Mouse (Mus musculus): ENCODE measurements at regions not wholly inside any gene's neighbourhood (a gene's known extent, or its start where the extent isn't known, plus 50 kb on each side); places are given as distances from the start of the nearest gene placed in this dataset.
"Not testable (repeated sequence)": the region's sequence is repeated elsewhere in the genome, so short reads cannot be mapped to it uniquely, and the experiment has no call there.

DNA sequence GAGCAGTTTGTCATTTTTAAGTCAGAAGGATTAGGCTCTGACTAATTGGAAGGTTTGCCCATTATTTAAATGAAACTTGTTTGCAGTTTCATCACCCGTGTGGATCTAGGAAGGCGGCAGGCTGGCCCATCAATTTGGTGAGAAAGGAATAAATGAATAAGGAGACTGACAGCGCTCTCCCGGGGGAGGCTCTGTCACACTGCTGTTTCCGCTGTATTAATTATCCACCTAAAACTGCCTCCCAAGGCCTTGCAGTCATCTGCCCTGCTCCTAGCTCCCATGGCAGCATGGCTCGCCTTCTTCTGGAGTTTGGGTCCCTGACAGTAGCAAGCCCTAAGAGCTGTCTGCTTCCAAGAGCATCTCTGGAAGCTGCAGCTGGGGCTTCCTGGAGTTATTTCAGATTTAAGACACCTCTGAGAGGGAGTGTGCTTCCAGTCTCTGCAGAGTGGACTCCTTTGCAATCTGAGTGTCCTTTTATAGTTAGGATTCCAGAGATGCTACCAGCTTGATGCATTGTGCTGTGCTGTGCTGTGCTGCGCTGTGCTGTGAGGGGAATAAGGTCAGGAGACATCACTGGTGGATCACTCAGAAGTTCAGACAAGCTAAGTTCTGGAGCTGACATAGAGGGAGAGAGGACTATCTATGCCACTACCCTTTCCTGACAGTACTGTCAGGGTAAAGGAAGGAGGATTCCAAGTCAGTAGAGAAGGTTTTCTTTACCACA lies 452.9 kb upstream of the Arid1b start:
- no peak for DNase-seq (ENCODE audit: low spot score in 2 of 2)

DNA sequence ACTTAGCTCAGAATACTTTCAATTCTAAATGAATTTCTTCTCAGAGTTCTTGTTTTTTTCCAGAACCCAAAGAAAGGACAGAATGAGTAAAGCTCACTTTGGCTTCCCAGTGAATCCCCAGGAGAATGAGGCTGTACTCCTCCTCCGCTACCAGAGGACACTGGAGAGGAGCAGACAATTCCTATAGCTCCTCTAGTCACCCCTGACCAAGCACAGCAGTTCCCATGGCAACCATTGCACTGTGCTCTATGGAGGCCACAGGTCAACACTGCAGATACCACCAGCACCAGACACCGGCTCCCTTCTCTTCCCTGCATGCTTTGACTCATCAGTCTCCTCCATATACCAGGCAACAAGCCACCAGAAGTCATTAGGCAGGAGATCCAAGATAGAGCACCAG lies 447.6 kb upstream of the Arid1b start:
- DNase-seq (ENCODE audit: low spot score in 2 of 2): no peak

DNA sequence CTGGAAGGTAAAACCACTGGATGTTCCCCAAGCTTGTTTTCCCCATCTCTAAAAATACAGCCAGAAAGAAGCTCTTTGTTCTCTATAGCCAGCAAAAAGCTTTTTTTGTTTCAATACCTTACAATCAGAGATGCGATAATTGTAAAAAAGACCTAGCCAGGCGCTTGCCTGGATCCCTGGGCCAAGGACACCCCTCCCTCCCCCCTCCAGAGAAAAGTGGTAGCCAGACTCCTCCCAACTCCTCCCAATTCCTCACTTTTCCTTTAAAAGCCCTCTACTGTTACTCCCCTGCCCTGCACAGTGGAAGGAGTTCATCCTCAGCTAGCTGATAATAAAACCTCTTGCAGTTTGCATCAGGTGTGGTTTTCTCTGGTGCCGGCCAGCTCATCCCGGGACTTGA lies 441.1 kb upstream of the Arid1b start:
- not testable (repeated sequence) for DNase-seq (ENCODE audit: low spot score in 2 of 2)

DNA sequence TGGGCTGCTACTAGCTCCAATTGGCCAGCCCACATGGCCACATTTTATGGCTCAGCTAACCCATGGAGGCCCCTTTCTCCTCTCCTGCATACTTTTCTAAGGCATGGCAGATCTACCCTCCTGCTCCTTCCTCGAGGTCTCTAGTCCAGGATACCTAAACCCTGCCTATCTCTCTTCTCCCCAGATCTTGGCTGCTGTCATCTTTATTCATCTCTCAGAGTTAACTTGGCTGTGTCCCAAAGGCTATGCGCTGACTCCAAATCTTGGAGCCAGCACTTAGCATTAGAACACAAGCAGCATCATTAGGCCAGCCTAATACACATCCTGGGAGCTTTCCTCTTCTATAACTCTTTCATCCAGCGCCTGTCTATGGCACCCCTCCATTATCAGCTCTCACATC lies 430.5 kb upstream of the Arid1b start:
- DNase-seq (ENCODE audit: low spot score in 2 of 2): no peak

DNA sequence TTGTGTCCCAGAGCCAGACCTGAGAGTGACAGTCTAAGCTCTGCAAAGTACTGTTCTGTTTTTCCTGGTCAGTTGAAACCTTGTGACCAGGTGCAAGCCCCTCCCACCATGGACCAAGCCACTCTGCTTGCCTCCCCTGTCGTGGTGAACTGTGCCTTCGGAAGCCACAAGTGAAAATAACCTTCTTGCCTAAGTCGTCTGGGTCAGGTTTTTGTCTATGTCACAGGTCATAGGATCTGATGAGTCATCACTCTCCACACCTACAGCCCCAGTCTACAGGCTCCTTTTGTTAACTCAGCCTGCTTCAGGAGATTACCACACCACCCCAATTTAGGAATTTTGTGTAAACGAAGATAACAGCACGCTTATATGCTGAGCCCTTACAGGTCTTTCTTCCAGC lies 417.2 kb upstream of the Arid1b start:
- DNase-seq (ENCODE audit: low spot score in 2 of 2): no peak

DNA sequence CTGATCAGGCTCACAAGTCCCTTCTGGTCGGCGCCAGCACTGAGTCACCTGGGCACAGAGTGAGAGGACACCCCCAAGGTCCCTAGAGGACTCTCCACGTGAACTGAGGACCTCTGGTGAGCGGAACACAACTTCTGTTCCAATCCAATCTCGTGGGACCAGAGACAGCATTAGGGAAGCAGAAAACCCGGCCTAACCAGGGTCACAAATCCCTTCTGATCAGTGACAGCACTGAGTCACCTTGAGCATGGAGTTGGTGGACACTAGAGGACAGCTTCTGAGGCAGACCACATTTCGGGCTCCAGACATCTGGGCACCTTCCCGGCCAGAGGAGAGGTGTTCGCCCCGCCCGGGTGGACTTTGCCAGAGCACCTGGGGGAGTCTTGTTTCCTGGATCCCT lies 412.3 kb upstream of the Arid1b start:
- no peak for DNase-seq (ENCODE audit: low spot score in 2 of 2)

DNA sequence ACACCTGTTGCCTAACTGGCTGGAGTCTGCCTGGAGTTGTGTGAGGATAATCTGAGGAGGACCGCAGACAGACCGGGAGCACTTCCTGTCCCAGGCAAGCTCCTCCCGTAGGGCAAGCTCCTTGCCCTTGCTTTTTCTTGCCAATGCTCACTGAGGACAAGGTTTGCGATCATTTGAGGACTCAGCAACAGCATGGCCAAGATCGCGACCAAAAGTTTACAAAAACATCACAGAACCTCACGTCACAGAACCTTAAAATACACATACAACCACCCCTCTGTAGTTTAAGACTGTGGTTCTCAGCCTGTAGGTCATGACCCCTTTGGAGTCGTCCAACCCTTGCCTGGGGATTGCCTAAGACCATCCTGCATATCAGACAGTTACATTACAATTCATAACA lies 383.7 kb upstream of the Arid1b start:
- DNase-seq (ENCODE audit: low spot score in 2 of 2): no peak

DNA sequence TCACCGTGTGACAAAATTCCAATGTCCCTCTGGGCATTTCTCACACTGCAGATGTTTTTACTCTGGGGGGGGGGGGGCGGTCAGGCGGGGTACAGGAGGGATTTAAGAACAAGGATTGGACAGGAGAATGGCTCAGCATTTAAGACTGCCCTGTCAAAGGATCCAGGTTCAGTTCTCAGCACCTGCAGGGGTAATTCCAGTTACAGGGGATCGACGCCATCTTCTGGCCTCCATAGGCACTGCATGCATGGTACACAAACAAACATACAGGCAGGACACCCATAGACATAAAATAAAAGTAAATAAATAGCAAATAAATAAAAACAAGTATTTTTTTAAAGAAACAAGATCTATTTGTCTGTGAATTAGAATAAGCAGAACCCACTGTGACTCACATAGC lies 383.1 kb upstream of the Arid1b start:
- DNase-seq (ENCODE audit: low spot score in 2 of 2): no peak

DNA sequence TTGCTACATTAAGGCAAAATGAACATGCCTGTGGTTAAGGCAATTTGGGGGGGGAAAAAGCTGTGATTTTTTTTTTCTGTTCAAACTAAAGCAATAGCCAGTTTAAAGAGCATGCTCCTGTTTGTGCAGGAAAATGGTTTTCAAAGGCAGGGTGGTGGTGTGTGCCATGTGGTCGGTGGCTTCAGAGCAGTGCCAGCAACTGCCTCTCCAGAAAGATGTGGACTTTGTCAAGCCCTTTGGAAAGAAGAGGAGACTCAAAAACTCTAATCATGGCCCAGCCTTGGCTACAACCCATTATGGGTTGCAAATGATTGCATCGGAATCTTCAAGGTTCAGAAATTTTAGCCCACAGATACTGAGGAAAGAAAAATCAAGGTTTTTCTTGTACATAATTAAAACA lies 382.4 kb upstream of the Arid1b start:
- DNase-seq (ENCODE audit: low spot score in 2 of 2): no peak

DNA sequence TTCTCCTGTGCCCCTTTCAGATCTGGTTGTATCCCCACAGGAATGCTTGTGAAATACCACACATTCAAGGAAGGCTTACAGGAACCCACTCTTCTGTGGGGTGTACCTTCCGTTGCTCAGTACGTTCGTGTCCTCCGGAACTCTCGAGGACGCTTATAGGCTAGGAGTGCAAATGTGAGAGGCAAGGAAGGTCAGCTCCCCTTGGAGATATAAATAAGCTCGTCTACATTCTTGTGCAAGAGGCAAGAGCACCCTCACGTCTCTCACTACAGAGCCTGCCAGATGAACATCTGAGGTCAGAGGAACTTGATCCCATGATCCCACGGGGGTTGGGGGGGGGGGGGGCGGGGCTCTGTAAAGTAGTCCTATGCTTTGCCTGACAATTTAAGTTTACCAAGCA lies 382.0 kb upstream of the Arid1b start:
- DNase-seq (ENCODE audit: low spot score in 2 of 2): peak; percentile 49 to 62

DNA sequence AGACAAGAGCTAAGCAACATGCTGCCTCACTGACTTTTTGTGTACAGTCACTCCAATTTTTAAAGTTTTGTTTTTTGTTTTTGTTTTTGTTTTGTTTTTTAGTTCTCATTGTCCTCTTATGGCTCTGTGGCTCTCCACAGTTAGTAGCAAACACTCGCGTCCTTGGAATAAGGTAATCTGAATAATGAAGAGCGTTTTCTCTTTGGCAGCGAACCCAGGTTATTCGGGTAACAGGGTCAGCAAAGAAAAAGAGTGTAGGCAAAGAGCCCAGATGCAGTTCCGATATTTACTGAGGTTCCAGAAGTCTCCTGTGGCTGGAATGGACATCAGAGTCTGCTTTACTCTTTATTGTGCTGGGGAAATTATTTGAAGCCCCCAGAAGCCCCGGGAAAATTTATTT lies 381.4 kb upstream of the Arid1b start:
- DNase-seq (ENCODE audit: low spot score in 2 of 2): peak; percentile 27 to 63

DNA sequence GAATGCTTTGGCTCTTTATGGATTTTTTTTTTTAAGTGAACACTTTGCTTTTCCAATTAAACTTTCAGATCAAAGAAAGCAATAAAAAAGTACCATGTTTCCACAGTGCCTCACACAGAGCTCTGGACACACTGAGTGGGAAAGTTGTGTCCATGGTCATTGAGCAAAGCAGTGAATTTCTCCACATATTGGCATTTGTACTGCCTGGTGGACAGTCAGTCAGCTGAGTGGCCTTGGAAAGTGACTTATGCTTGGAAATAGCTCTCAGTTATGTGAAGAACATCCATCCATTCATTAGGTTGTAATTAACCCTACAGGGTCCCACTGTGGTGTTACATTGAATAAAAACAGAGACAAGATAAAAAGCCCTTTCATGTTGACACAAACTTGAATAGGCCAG lies 373.8 kb upstream of the Arid1b start:
- no peak for DNase-seq (ENCODE audit: low spot score in 2 of 2)

DNA sequence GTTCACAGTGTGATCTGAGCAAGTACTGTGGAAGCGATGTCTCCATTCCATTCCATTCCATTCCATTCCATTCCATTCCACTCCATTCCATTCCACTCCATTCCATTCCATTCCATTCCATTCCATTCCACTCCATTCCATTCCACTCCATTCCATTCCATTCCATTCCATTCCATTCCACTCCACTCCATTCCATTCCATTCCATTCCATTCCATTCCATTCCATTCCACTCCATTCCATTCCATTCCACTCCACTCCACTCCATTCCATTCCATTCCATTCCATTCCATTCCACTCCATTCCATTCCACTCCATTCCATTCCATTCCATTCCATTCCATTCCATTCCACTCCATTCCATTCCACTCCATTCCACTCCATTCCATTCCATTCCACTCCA lies 368.0 kb upstream of the Arid1b start:
- not testable (repeated sequence) for DNase-seq (ENCODE audit: low spot score in 2 of 2)

DNA sequence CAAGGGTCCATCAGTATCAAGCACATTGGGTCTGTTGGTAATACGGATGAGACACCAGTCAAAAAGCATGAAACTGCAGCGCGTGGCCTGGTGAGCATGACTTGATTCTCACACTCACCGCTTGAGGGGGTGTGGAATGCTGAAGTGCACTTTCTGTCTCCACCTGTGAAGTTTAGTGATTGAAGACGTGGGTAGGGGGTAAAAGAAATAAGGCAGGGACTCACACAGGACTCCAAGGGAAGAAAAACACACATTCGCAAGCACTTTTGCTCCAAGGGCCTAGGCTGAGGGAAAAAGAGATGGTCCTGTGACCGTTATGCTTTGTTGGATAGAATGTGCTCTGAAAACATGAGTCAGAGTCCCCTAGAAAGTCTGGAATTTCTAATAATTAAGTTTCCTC lies 366.6 kb upstream of the Arid1b start:
- DNase-seq (ENCODE audit: low spot score in 2 of 2): no peak

DNA sequence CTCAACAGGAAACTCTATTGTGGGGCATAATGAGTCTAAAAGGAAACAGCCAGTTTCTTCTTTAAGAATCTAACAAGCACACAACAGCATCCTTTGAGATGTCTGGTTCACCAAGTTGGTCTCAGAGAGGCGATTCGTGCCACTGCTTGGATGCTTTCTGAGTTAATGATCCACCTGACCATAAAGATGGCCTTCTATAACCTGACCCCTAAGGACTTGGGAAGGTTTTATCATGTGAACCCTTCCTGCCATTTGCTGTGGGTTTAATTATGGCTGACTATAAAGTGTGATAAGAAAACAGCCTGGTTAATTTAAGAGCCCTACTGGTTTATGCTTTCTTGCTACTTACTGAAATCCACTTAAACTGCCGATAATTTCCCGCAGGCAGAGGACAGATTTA lies 363.0 kb upstream of the Arid1b start:
- DNase-seq (ENCODE audit: low spot score in 2 of 2): no peak

DNA sequence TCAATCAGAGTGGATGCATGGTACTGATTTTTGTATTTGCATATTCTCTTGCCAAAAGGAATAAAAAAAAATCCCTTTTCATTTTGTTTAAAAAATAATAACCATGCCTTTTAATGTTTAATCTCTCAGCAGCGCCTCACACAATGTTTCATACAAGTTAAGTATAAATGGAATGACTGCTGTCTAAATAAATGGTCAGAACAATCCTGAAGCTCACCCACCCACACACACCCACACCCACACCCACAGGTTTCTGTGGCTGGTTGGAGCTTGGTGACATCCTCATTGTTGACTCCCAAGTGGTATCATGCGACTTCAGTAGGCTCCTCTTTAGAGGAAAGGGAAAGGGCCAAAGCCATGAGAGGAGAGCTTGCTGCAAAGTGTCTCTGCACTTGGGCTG lies 361.6 kb upstream of the Arid1b start:
- DNase-seq (ENCODE audit: low spot score in 2 of 2): no peak

DNA sequence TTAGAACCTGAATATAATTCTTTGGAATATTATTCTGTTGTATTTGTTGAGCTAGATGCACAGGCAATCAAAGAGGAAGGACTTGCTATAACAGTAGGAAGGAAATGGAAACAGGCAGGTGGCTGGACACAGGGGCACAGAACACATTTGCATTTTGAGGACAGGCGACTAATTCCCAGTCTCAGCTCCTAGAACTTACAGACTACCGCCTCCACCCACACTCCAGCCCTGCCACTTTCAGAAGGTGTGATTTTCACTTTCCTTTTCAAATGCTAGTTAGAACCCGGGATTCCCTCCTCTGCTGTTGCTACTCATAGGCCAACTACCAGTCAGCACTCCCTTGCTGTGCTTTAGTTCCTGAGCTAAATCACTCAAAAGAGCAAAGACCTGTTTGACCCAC lies 360.4 kb upstream of the Arid1b start:
- DNase-seq (ENCODE audit: low spot score in 2 of 2): no peak

DNA sequence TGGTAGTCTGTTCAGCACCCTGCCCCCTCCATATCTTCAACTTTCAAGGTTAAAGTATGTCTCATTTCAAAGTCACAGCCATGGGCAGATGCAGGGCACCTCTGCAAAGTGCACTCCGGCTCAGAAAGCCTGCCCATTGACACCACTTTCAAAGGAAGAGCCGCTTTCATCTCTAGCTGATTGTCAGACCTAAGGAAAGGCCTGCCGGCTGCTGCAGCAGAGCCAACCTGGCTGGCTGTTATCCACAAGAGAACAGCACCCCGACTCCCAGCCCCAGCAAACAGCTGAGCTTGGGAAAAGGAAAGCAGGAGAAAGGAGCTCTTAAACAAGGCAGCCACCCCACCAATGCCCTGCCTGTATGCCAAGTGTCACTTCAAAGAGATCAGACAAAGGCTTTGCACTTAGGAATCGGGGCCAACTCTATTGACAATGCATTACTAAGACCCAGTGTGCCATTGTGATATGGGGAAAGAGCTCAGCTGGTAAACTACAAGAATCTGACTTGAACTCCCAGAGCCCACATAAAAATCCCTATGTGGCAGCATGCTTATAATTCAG lies 357.3 kb upstream of the Arid1b start:
- DNase-seq (ENCODE audit: low spot score in 2 of 2): no peak

DNA sequence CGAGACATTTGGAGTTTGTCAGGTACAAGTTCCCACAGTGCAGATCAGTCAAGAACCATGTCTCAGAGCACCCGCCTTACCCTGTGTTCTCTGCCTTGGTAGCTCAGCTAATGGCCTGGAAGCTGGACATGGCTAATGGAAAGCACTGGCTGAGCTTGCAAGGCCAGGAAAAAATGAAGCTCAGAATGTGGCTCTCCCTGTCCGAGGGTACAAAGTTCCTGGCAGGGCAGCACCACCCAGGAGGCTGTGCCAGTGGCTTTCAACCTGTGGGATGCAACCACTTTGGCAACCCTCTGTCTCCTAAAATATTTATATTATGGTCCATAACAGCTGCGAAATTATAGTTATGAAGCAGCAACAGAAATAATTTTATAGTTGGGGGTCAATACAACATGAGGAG lies 354.6 kb upstream of the Arid1b start:
- DNase-seq (ENCODE audit: low spot score in 2 of 2): no peak

DNA sequence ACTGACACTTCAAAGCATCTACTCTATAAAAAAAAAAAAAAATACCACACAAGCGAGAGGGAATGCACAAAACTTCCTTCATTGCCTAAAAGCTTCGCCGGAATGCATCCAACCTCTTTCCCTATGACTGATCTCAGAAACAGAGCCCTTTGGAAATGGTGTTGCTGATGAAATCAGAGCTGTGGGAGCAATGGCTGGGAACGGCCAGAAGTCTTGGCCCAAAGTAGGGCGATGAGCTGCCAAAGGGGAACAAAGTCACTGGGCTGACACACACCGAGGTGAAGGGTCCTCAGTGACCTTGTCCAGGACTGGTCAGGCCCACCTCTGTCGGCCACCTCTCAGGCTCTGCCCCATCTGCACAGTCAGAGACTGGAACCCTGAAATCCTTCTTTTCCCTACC lies 353.6 kb upstream of the Arid1b start:
- peak; percentile 54 to 60 for DNase-seq (ENCODE audit: low spot score in 2 of 2)

DNA sequence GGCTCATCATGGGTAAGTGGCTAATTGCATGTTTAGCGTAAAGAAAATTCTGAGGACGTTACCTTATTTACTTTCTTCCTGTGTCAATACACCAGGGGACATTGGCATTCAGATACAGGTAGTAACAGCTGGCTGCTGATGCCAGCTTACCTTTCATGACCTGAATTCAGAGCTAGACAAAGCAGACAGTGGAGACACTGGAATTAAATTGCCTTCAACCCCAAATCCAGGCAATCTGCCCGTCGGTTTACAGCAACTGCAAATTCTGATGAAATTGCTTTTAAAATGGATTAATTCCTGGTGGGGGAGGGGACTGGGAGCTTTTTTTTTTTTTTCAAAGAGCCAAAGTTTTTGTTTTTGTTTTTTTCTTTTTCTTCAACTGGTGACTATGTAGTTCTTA lies 353.0 kb upstream of the Arid1b start:
- no peak for DNase-seq (ENCODE audit: low spot score in 2 of 2)

DNA sequence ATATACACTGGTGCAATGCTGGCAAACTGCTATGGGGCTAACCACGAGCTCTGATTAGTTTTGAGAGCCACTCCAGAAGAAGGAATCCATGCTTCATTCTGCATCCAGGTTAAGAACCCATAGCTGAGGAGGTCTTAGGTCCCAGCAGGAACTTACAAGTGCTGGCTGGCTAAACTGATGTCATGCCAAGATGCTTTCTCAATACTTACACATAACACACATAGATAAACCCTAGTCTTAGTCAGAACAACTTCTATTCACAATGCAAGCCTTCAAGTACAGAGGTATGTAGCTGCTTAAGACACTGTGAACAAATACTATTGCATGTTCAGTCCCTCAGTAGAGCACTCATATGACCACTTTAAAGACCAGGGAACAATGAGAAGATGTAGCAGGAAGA lies 352.1 kb upstream of the Arid1b start:
- no peak for DNase-seq (ENCODE audit: low spot score in 2 of 2)

DNA sequence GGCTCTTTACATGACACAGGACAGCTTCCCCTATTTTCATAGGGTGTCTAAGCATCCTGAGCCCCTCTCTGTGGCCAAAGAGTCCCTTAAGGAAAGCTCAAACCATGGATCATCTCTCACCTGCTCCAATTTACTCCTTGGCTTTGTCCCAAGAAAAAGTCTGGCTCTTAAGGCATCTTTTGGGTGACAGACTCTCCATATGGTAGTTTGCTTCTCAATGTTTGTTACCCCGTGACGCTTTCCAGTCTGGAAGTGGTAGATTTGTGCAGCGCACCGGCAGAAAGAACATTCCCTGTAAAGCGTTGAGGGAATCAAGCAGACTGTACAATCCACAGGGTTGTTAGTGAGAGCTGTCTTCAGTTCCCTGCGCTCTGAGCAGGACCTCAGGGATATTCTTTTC lies 350.8 kb upstream of the Arid1b start:
- DNase-seq (ENCODE audit: low spot score in 2 of 2): no peak

DNA sequence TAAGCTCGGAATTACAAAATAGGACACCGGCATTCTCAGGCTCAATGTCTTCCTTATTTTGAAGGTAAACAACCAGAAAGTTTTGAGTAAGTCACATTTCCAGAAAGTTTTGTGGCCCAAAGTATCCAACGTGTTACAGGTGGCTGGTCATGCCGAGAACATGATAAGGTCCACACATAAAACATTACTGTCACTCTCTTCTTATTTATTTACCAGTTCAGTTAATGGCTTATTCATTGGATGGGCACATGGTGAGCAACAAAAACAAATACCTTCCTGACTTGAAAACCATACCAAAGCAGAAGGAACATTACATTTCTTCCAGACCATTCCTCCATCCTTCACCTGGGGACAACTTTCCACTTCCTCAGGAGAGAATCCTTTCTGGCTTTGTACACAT lies 345.5 kb upstream of the Arid1b start:
- no peak for DNase-seq (ENCODE audit: low spot score in 2 of 2)
